ENCODE assay signal across 19 mouse cellular contexts in genomic region chr4:4699102-4699501, GRCm38 (mm10).
"Had no signal": no experiment of that assay in that cellular context is flagged by ENCODE, and none has a peak within 500 bp of the region (broad histone marks: within the 10 kb centered on the region; RNA-seq: fewer than 3 reads in every experiment).

No protein-coding gene starts in this region.

- H3K4me1 ChIP-seq: midbrain, embryonic 10.5 days; midbrain, embryonic 12.5 days; neural tube, embryonic 13.5 days; neural tube, embryonic 15.5 days had no signal

- H3K9me3 ChIP-seq: midbrain, embryonic 10.5 days; midbrain, embryonic 12.5 days; neural tube, embryonic 13.5 days; neural tube, embryonic 15.5 days had no signal

- DNase-seq: lung, adult 18-20 months; lung, embryonic 14.5 days; lung, postnatal 10 days; lung, postnatal 4 days; midbrain, embryonic 14.5 days; retina, postnatal 1 day; right cerebral cortex, adult 18-20 months; right cerebral cortex, postnatal 25 days; right cerebral cortex, postnatal 4 days; spleen, adult 18-20 months; thymus, adult 18-20 months; thymus, postnatal 14 days; thymus, postnatal 36 days had no signal

- H3K4me3 ChIP-seq: midbrain, embryonic 10.5 days; midbrain, embryonic 12.5 days; myocyte; neural tube, embryonic 13.5 days; neural tube, embryonic 15.5 days had no signal

- ATAC-seq: midbrain, embryonic 16.5 days had no signal

- H3K27me3 ChIP-seq: midbrain, embryonic 12.5 days; neural tube, embryonic 13.5 days; neural tube, embryonic 15.5 days had no signal

- H3K27ac ChIP-seq: midbrain, embryonic 10.5 days; midbrain, embryonic 12.5 days; neural tube, embryonic 13.5 days; neural tube, embryonic 15.5 days had no signal

- H3K4me2 ChIP-seq: lung, embryonic 14.5 days; midbrain, embryonic 12.5 days; neural tube, embryonic 13.5 days; neural tube, embryonic 15.5 days had no signal

- H3K9ac ChIP-seq: lung, embryonic 14.5 days; midbrain, embryonic 12.5 days; neural tube, embryonic 13.5 days; neural tube, embryonic 15.5 days had no signal

- H3K36me3 ChIP-seq: midbrain, embryonic 10.5 days; midbrain, embryonic 12.5 days; neural tube, embryonic 13.5 days; neural tube, embryonic 15.5 days had no signal
